Mouse (Mus musculus) intestine, postnatal 0 days (tissue): ENCODE measurements around the gene Slc1a4. TPM values are rescaled to one million over a fixed set of nuclear protein-coding genes. Genes with fewer than 3 reads are reported as not detected.

ENCODE experiments used
- ATAC-seq: fragments of 200-750 bp; cut with Nextera tagmentation; 2 replicates; pipeline ENCODE4 v1.8.0; 2017; ENCODE audit warnings: mild to moderate bottlenecking, moderate TSS enrichment, moderate library complexity
- H3K27ac ChIP-seq: fragments of 300-500 bp; sonication (generic); 2 replicates; pipeline ENCODE4 v1.5.1; 2014; ENCODE audit warnings: mild to moderate bottlenecking, low read depth, low read length, moderate library complexity
- H3K27me3 ChIP-seq: fragments of 300-500 bp; sonication (generic); replicated peaks from 2 replicates; pipeline ENCODE4 v1.6.1; 2014; ENCODE audit warnings: low read length, mixed read lengths; ENCODE audit not compliant: control insufficient read depth, insufficient read depth
- H3K36me3 ChIP-seq: fragments of 300-500 bp; sonication (generic); 2 replicates; pipeline ENCODE4 v1.6.1; 2014; ENCODE audit warnings: mild to moderate bottlenecking, moderate library complexity; ENCODE audit not compliant: control insufficient read depth, insufficient read depth
- H3K4me1 ChIP-seq: fragments of 300-500 bp; sonication (generic); replicated peaks from 2 replicates; pipeline ENCODE4 v1.6.1; 2014; ENCODE audit warnings: antibody characterized with exemption, low read length, mixed read lengths; ENCODE audit not compliant: control insufficient read depth, insufficient read depth
- H3K4me2 ChIP-seq: fragments of 300-500 bp; sonication (generic); replicated peaks from 2 replicates; pipeline ENCODE4 v1.6.1; 2014; ENCODE audit warnings: low read depth, mild to moderate bottlenecking, moderate library complexity
- H3K4me3 ChIP-seq: fragments of 300-500 bp; sonication (generic); 2 replicates; pipeline ENCODE4 v1.5.1; 2014; ENCODE audit warnings: low read depth, low read length
- H3K9ac ChIP-seq: fragments of 300-500 bp; sonication (generic); 2 replicates; pipeline ENCODE4 v1.6.1; 2014; ENCODE audit warnings: mild to moderate bottlenecking, low read depth, low read length
- H3K9me3 ChIP-seq: fragments of 300-500 bp; sonication (generic); 2 replicates; pipeline ENCODE4 v1.6.1; 2016; ENCODE audit warnings: mixed run types; ENCODE audit not compliant: control insufficient read depth
- CTCF ChIP-seq: sonication (generic); IDR thresholded peaks from 2 replicates; pipeline ENCODE4 v1.5.1; 2016; ENCODE audit warnings: low read depth, mild to moderate bottlenecking, control low read depth, antibody characterized with exemption, moderate library complexity
- WGBS: fragments of 180-500 bp; shearing (Covaris S2); extraction: QIAGEN DNeasy Blood & Tissue Kit; methylation state at CpG from one replicate; pipeline ENCODE4 v1.1.7; 2014; 5-methylcytosine and 5-hydroxymethylcytosine counted together
- polyA plus RNA-seq: library from polyadenylated mRNA; unstranded; fragments of >200 nt; fragmentation: Nextera tagmentation; extraction: Ambion mirVana; gene quantifications from 2 replicates; pipeline ENCODE4 v1.2.1, GENCODE M21; 2015

Gene Slc1a4
- polyA plus RNA-seq, 1 experiment from 2014 or later: 3.4 TPM

GRCm38 (mm10) chr11:20341598-20341997 lies 9.1 kb upstream of the Slc1a4 start:
- WGBS: 60% methylated on average over 1 of the region's 1 CpGs
- no peak for TF ChIP-seq CTCF
- Histone ChIP-seq H3K27ac (no peak overlapping the region), H3K9me3 (no peaks in the 10 kb centered on the region), H3K4me1 (peaks cover 11% of the 10 kb centered on the region; the same call in 1 of the 2 replicates), H3K9ac (no peak overlapping the region), H3K27me3 (no peaks in the 10 kb centered on the region), H3K36me3 (no peaks in the 10 kb centered on the region), H3K4me3 (no peak overlapping the region), H3K4me2 (no peak overlapping the region)
- no peak for ATAC-seq

- no peak for TF ChIP-seq CTCF
- no peak overlapping the region for H3K9ac ChIP-seq
- peaks cover 3% of the 10 kb centered on the region; the same call in 1 of the 2 replicates for H3K4me1 ChIP-seq
- H3K9me3 ChIP-seq: no peaks in the 10 kb centered on the region
- H3K4me2 ChIP-seq: no peak overlapping the region
- no peak overlapping the region for H3K4me3 ChIP-seq
- H3K36me3 ChIP-seq: no peaks in the 10 kb centered on the region
- no peak for ATAC-seq
- no peak overlapping the region for H3K27ac ChIP-seq
- WGBS: 62% methylated on average over 2 of the region's 2 CpGs
- H3K27me3 ChIP-seq: no peaks in the 10 kb centered on the region
These were observed 6.2 kb upstream of the Slc1a4 start for GRCm38 (mm10) chr11:20338703-20339102.

GRCm38 (mm10) chr11:20334301-20334700 lies 1.8 kb upstream of the Slc1a4 start:
- H3K36me3 ChIP-seq: no peaks in the 10 kb centered on the region
- H3K4me2 ChIP-seq: no peak overlapping the region
- WGBS: 44% methylated on average over 1 of the region's 1 CpGs
- no peaks in the 10 kb centered on the region for H3K9me3 ChIP-seq
- no peaks in the 10 kb centered on the region for H3K27me3 ChIP-seq
- H3K9ac ChIP-seq: no peak overlapping the region
- peaks cover 5% of the 10 kb centered on the region; the same call in 1 of the 2 replicates for H3K4me1 ChIP-seq
- H3K27ac ChIP-seq: no peak overlapping the region
- no peak overlapping the region for H3K4me3 ChIP-seq
- ATAC-seq: no peak
- no peak for TF ChIP-seq CTCF

- peak overlapping the region; percentile 73 for H3K9ac ChIP-seq
- TF ChIP-seq CTCF: no peak
- no peaks in the 10 kb centered on the region for H3K36me3 ChIP-seq
- H3K4me3 ChIP-seq: peak overlapping the region; percentile 67
- H3K27ac ChIP-seq: peak overlapping the region; percentile 95
- WGBS: under 1% methylated on average over 61 of the region's 61 CpGs
- H3K27me3 ChIP-seq: no peaks in the 10 kb centered on the region
- peak; percentile 1; the same call in 1 of the 2 replicates for ATAC-seq
- H3K9me3 ChIP-seq: no peaks in the 10 kb centered on the region
- peak overlapping the region; percentile 97 for H3K4me2 ChIP-seq
- peaks cover 5% of the 10 kb centered on the region; the same call in 1 of the 2 replicates for H3K4me1 ChIP-seq
These were observed 599 bp downstream of the Slc1a4 start for GRCm38 (mm10) chr11:20331690-20332537.

- Histone ChIP-seq H3K27ac (no peak overlapping the region), H3K4me3 (peak overlapping the region; percentile 67), H3K27me3 (no peaks in the 10 kb centered on the region), H3K9ac (peak overlapping the region; percentile 73), H3K36me3 (no peaks in the 10 kb centered on the region), H3K4me1 (peaks cover 5% of the 10 kb centered on the region; the same call in 1 of the 2 replicates), H3K9me3 (no peaks in the 10 kb centered on the region), H3K4me2 (peak overlapping the region; percentile 97)
- WGBS: 42% methylated on average over 9 of the region's 9 CpGs
- no peak for ATAC-seq
- TF ChIP-seq CTCF: no peak
These were observed 1.4 kb downstream of the Slc1a4 start for GRCm38 (mm10) chr11:20331027-20331689.

- no peaks in the 10 kb centered on the region for H3K27me3 ChIP-seq
- no peaks in the 10 kb centered on the region for H3K36me3 ChIP-seq
- no peaks in the 10 kb centered on the region for H3K9me3 ChIP-seq
- no peak for ATAC-seq
- peaks cover 5% of the 10 kb centered on the region; the same call in 1 of the 2 replicates for H3K4me1 ChIP-seq
- WGBS: 79% methylated on average over 5 of the region's 5 CpGs
- H3K27ac ChIP-seq: no peak overlapping the region
- no peak for TF ChIP-seq CTCF
- no peak overlapping the region for H3K9ac ChIP-seq
- no peak overlapping the region for H3K4me3 ChIP-seq
- H3K4me2 ChIP-seq: no peak overlapping the region
These were observed 2.8 kb downstream of the Slc1a4 start for GRCm38 (mm10) chr11:20329711-20330110.
